Mouse (Mus musculus) hindbrain, embryonic 14.5 days (tissue): ENCODE results near the gene Gm42715. TPM values are rescaled to one million over a fixed set of nuclear protein-coding genes. Genes with fewer than 3 reads are reported as not detected.

Experiments used
- ATAC-seq: fragments of 200-750 bp; cut with Nextera tagmentation; 2 replicates; pipeline ENCODE4 v1.8.0; 2017; ENCODE audit warnings: moderate number of reproducible peaks, mild to moderate bottlenecking, moderate TSS enrichment, moderate library complexity; ENCODE audit not compliant: low FRiP score
- DNase-seq: peaks from one replicate; pipeline ENCODE4 v3.0.0-alpha.2; 2015; ENCODE audit warnings: low spot score
- H3K27ac ChIP-seq: fragments of 300-500 bp; sonication (generic); 2 replicates; pipeline ENCODE4 v1.5.1; 2014; ENCODE audit warnings: mild to moderate bottlenecking, moderate library complexity
- H3K27me3 ChIP-seq: fragments of 300-500 bp; sonication (generic); 2 replicates; pipeline ENCODE4 v1.6.1; 2014; ENCODE audit warnings: mild to moderate bottlenecking, low read length, mixed read lengths; ENCODE audit not compliant: control insufficient read depth, insufficient read depth
- H3K36me3 ChIP-seq: fragments of 300-500 bp; sonication (generic); replicated peaks from 2 replicates; pipeline ENCODE4 v1.6.1; 2014; ENCODE audit not compliant: control insufficient read depth, insufficient read depth
- H3K4me1 ChIP-seq: fragments of 300-500 bp; sonication (generic); replicated peaks from 2 replicates; pipeline ENCODE4 v1.6.1; 2014; ENCODE audit warnings: antibody characterized with exemption, low read length, mixed read lengths; ENCODE audit not compliant: control insufficient read depth, insufficient read depth
- H3K4me2 ChIP-seq: fragments of 300-500 bp; sonication (generic); replicated peaks from 2 replicates; pipeline ENCODE4 v1.6.1; 2014; ENCODE audit warnings: mild to moderate bottlenecking, moderate library complexity
- H3K4me3 ChIP-seq: fragments of 300-500 bp; sonication (generic); replicated peaks from 2 replicates; pipeline ENCODE4 v1.5.1; 2014; ENCODE audit warnings: mild to moderate bottlenecking, low read length
- H3K9ac ChIP-seq: fragments of 300-500 bp; sonication (generic); 2 replicates; pipeline ENCODE4 v1.6.1; 2014
- H3K9me3 ChIP-seq: fragments of 300-500 bp; sonication (generic); 2 replicates; pipeline ENCODE4 v1.6.1; 2016; ENCODE audit warnings: low read length; ENCODE audit not compliant: control insufficient read depth
- WGBS: fragments of 180-500 bp; shearing (Covaris S2); extraction: QIAGEN DNeasy Blood & Tissue Kit; methylation state at CpG from one replicate; pipeline ENCODE4 v1.1.7; 2014; 5-methylcytosine and 5-hydroxymethylcytosine counted together
- polyA plus RNA-seq: library from polyadenylated mRNA; unstranded; fragments of >200 nt; fragmentation: Nextera tagmentation; extraction: Ambion mirVana; gene quantifications from 2 replicates; pipeline ENCODE4 v1.2.1, GENCODE M21; 2014

The Gm42715 gene
- 15.6 TPM in 2 replicates for polyA plus RNA-seq

GRCm38 (mm10) chr7:127519284-127519683 is at the start of gene Gm42715:
Gene Gm42715, plus strand, starts transcription at chr7:127519584.
- H3K9ac ChIP-seq = no peak within 1 kb of the TSS
- no peak for DNase-seq
- H3K36me3 ChIP-seq = peaks cover 98% of the 10 kb centered on the region
- no peak within 1 kb of the TSS for H3K27ac ChIP-seq
- H3K4me1 ChIP-seq = no peaks in the 10 kb centered on the region
- no peaks in the 10 kb centered on the region for H3K27me3 ChIP-seq
- H3K4me2 ChIP-seq = no peak within 1 kb of the TSS
- no peak within 1 kb of the TSS for H3K4me3 ChIP-seq
- H3K9me3 ChIP-seq = no peaks in the 10 kb centered on the region
- no peak for ATAC-seq
- WGBS = 95% methylated on average over 3 of the region's 3 CpGs

DNA sequence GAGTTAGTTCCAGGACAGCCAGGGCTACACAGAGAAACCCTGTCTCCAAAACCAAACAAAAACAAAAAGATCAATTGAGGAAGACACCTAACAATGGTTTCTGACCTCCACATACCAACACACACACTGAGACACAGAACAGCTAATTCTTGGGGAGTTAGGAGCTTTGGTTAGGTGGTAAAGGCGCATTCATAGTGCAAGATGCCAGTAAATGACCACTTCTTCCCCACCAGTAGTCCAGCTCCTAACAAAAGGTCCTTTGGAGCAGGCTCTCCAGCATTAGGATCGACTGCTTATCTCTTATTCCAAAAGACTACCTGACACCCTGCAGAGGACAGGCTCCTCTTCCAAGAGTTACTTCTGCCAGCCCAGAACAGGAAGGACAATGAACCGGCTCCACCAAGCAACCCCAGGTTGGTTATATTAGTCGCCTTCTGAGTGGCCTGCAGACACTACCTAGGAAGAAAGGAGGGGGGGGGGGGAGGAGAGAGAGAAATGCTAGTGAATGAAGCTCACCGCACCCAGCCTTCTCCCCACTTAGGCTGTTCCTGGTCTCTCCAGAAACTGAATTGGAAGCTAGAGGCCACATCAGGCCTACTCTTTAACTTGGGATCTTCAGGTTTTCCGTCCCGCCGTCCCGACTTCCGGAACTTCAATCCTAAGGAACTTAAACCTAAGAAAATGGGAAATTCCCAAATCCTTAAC is 49.2 kb upstream of the Gm42715 start:
- no peak for ATAC-seq
- DNase-seq = no peak
- WGBS = 8% methylated on average over 10 of the region's 10 CpGs

GRCm38 (mm10) chr7:127470743-127471645 is 48.4 kb upstream of the Gm42715 start:
- Histone ChIP-seq H3K4me2 (peak overlapping the region; percentile 91), H3K4me1 (peaks cover 13% of the 10 kb centered on the region), H3K36me3 (peaks cover 45% of the 10 kb centered on the region), H3K4me3 (peak overlapping the region; percentile 73), H3K9me3 (no peaks in the 10 kb centered on the region), H3K9ac (peak overlapping the region; percentile 89), H3K27me3 (no peaks in the 10 kb centered on the region), H3K27ac (peak overlapping the region; percentile 95)
- ATAC-seq (peak; percentile 95), DNase-seq (peak; percentile 93)
- WGBS = under 1% methylated on average over 44 of the region's 46 CpGs

More for the DNA sequence above, 49.2 kb upstream of the Gm42715 start:
- H3K36me3 ChIP-seq = peaks cover 38% of the 10 kb centered on the region
- H3K27ac ChIP-seq = peak overlapping the region; percentile 95
- peak overlapping the region; percentile 89 for H3K9ac ChIP-seq
- H3K27me3 ChIP-seq = no peaks in the 10 kb centered on the region
- peak overlapping the region; percentile 73 for H3K4me3 ChIP-seq
- peaks cover 13% of the 10 kb centered on the region for H3K4me1 ChIP-seq
- H3K4me2 ChIP-seq = peak overlapping the region; percentile 91
- H3K9me3 ChIP-seq = no peaks in the 10 kb centered on the region

- ATAC-seq (peak; percentile 29), DNase-seq (no peak)
- Histone ChIP-seq H3K4me1 (peaks cover 13% of the 10 kb centered on the region), H3K27ac (peak overlapping the region; percentile 95), H3K27me3 (no peaks in the 10 kb centered on the region), H3K4me3 (peak overlapping the region; percentile 73), H3K4me2 (peak overlapping the region; percentile 91), H3K36me3 (peaks cover 49% of the 10 kb centered on the region), H3K9ac (peak overlapping the region; percentile 89), H3K9me3 (no peaks in the 10 kb centered on the region)
- under 1% methylated on average over 17 of the region's 25 CpGs for WGBS
Measured at GRCm38 (mm10) chr7:127471646-127472010, 47.8 kb upstream of the Gm42715 start.

GRCm38 (mm10) chr7:127472060-127472459 is 47.3 kb upstream of the Gm42715 start:
- ATAC-seq (no peak), DNase-seq (peak; percentile 42)
- Histone ChIP-seq H3K9me3 (no peaks in the 10 kb centered on the region), H3K4me3 (peak overlapping the region; percentile 73), H3K36me3 (peaks cover 50% of the 10 kb centered on the region), H3K27ac (peak overlapping the region; percentile 95), H3K27me3 (no peaks in the 10 kb centered on the region), H3K4me1 (peaks cover 17% of the 10 kb centered on the region), H3K9ac (peak overlapping the region; percentile 89), H3K4me2 (peak overlapping the region; percentile 91)
- 1% methylated on average over 7 of the region's 7 CpGs for WGBS

- H3K27ac ChIP-seq = no peak overlapping the region
- H3K36me3 ChIP-seq = peaks cover 41% of the 10 kb centered on the region
- peaks cover 20% of the 10 kb centered on the region for H3K4me1 ChIP-seq
- H3K4me3 ChIP-seq = no peak overlapping the region
- H3K9me3 ChIP-seq = no peaks in the 10 kb centered on the region
- no peak for DNase-seq
- H3K9ac ChIP-seq = no peak overlapping the region
- no peak overlapping the region for H3K4me2 ChIP-seq
- no peak for ATAC-seq
- no peaks in the 10 kb centered on the region for H3K27me3 ChIP-seq
- 87% methylated on average over 5 of the region's 5 CpGs for WGBS
Measured at GRCm38 (mm10) chr7:127473705-127474104, 45.7 kb upstream of the Gm42715 start.

DNA sequence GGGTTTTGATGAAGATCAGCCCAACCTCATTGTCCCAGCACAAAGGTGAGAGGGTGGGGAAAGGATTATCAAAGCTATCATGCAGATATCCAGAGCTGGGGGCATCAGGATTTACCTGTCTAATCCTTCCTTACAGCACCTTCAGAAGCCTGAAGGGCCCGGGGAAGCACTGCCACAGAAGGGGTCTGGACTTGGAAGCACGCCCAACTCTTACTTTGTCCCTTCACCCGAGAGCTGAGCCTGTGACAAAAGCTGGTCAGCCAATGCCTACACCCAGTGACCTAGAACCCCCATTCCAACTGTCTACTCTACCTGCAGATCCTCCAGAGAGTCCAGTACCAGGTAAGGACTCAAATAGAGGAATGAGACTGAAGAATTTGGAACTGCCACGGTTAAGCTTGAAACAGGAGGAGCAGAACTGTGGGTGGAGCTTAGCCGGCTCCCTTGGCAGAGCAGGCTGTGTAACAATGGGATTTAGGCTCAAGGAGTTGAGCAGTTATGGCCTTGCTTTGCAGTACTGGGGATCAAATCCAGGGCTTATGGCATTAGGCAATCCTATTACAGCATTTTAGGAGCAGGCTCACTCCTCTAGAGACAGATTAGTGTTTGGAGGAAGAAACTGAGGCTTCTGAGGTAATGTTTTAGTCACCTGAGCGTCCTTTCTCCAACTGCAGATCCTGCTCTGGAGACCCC is 44.9 kb upstream of the Gm42715 start:
- WGBS = 85% methylated on average over 6 of the region's 6 CpGs
- no peak overlapping the region for H3K9ac ChIP-seq
- H3K36me3 ChIP-seq = peaks cover 41% of the 10 kb centered on the region

DNA sequence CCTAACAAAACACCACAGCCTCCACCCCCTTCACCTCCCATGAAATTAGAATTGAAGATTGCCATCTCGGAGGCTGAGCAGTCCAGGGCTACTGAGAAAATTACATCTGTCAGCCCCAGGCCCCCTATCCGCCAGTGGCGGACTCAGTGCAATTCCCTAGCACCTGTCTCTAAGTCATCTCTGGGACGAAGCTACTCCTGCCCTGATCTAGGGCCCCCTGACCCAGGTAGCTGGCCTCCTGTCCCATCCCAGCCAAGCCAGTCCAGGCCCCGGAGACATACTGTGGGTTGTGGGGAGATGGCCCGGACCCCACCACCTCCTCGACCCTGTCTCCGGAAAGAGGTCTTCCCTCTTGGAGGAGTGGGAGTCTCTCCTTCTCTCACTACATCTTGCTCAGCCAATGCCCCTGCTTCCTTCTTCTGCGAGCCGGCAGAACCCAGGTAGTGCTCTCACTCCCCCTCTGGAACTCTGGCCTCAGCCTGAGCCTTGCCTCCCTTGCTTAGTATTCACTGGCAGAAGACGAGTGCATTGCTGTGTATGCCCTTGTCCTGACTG is 44.1 kb upstream of the Gm42715 start:
- Histone ChIP-seq H3K4me2 (no peak overlapping the region), H3K27me3 (no peaks in the 10 kb centered on the region), H3K4me3 (no peak overlapping the region), H3K27ac (no peak overlapping the region), H3K36me3 (peaks cover 45% of the 10 kb centered on the region), H3K9ac (no peak overlapping the region), H3K9me3 (no peaks in the 10 kb centered on the region), H3K4me1 (peaks cover 23% of the 10 kb centered on the region)
- WGBS = 92% methylated on average over 11 of the region's 11 CpGs
- ATAC-seq (no peak), DNase-seq (no peak)

More for the DNA sequence above, 44.9 kb upstream of the Gm42715 start:
- DNase-seq (no peak), ATAC-seq (no peak)
- H3K4me2 ChIP-seq = no peak overlapping the region
- peaks cover 16% of the 10 kb centered on the region for H3K4me1 ChIP-seq
- no peak overlapping the region for H3K27ac ChIP-seq
- no peak overlapping the region for H3K4me3 ChIP-seq
- no peaks in the 10 kb centered on the region for H3K9me3 ChIP-seq
- H3K27me3 ChIP-seq = no peaks in the 10 kb centered on the region
